Mouse (Mus musculus): ENCODE results near the gene Setd4. TPM values are rescaled to one million over a fixed set of nuclear protein-coding genes. Genes with fewer than 3 reads are reported as not detected.

Setd4 gene
- total RNA-seq, 2 experiments from 2014 or later, result 1.2 TPM; not detected in 1

DNA sequence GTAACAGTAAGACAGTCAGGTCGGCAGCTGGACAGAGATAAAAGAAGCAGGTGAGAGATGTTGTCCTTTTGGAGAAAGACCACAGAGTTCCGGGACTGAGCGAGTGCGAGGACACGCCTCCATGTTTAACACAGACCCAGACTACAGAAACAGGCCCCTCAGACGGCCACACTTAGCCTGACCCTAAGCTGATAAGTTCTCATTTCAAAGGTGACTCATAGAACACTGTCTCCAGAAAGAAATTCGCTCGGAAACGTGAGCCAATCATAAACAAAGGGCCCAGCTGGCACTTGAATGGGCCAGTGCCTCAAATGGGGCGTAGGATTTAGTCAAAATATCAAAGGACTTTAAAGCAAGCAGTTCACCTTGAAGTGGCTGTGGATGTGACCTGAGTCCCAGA lies 54.6 kb downstream of the Setd4 start:
- no peak for ATAC-seq (replicated peaks; ENCODE audit: low FRiP score, poor library complexity, severe bottlenecking)

GRCm38 (mm10) chr16:93548045-93548444 lies 55.8 kb downstream of the Setd4 start:
- no peak for ATAC-seq (replicated peaks; ENCODE audit: low FRiP score, poor library complexity, severe bottlenecking)

GRCm38 (mm10) chr16:93547122-93547521 lies 56.7 kb downstream of the Setd4 start:
- no peak for ATAC-seq (replicated peaks; ENCODE audit: low FRiP score, poor library complexity, severe bottlenecking)

- no peak for ATAC-seq (replicated peaks; ENCODE audit: low FRiP score, poor library complexity, severe bottlenecking)
These were observed 57.4 kb downstream of the Setd4 start for GRCm38 (mm10) chr16:93546354-93546965.

DNA sequence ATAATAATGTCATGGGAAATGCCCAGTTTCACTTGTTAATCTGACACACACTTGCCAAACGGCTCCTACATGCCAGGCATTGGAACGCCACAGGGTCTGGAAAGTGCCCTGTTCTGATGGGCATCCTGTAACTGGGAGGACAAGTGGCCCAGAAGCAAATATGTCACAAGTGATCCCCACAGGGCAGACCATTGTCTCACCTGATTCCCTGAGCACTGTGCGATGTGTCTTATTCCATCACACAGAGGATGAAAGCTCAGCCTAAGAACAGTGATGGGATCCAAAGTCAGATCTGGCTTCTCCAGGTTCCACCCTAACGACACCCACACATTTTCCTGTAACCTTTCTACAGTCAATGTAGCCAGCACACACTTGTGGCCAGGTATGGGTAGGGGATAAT lies 58.9 kb downstream of the Setd4 start:
- ATAC-seq (replicated peaks; ENCODE audit: low FRiP score, poor library complexity, severe bottlenecking), result no peak

GRCm38 (mm10) chr16:93543704-93544103 lies 60.2 kb downstream of the Setd4 start:
- peak; percentile 77 for ATAC-seq (replicated peaks; ENCODE audit: low FRiP score, poor library complexity, severe bottlenecking)

DNA sequence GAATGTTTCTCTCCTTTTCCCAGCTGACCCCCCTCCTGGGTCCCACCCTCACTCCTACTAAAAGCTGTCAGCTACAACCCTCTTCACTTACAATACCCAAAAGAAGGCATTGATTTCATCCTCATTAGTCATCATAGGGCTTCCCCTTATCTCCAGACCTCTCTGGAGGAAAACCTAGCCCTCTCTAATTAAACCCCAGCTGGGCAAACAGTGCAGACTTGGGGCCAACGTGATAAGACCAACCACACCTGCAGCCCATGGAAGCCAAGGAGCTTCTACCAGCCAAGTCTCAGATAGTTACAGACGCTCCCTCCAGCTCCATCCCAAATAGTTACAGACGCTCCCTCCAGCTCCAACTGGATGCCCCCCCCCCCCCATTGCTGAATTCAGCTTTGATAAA lies 64.0 kb downstream of the Setd4 start:
- ATAC-seq (replicated peaks; ENCODE audit: low FRiP score, poor library complexity, severe bottlenecking), result no peak

- no peak for ATAC-seq (replicated peaks; ENCODE audit: low FRiP score, poor library complexity, severe bottlenecking)
These were observed 68.6 kb downstream of the Setd4 start for GRCm38 (mm10) chr16:93535151-93535853.

Other genes with a start within 250 kb of the Setd4 start
- gene Cbr1, start 1.8 kb upstream of the Setd4 start, total RNA-seq (2015; ENCODE audit: low replicate concordance), result 8.3 and 18.6 TPM in 2 replicates
- 5.2 and 8.2 TPM in 2 replicates for gene Cbr1, start 1.8 kb upstream of the Setd4 start, total RNA-seq (2017; ENCODE audit: low replicate concordance)
- gene Gm5678, start 24.0 kb upstream of the Setd4 start, total RNA-seq (2015; ENCODE audit: low replicate concordance), result not detected in 2 replicates
- not detected in 2 replicates for gene Gm5678, start 24.0 kb upstream of the Setd4 start, total RNA-seq (2017; ENCODE audit: low replicate concordance)
- gene Cbr3, start 79.2 kb upstream of the Setd4 start, total RNA-seq (2015; ENCODE audit: low replicate concordance), result not detected in 2 replicates
- gene Cbr3, start 79.2 kb upstream of the Setd4 start, total RNA-seq (2017; ENCODE audit: low replicate concordance), result not detected in 2 replicates
- gene Dop1b, start 107.8 kb upstream of the Setd4 start, total RNA-seq (2015; ENCODE audit: low replicate concordance), result 78.4 and 136 TPM in 2 replicates
- gene Dop1b, start 107.8 kb upstream of the Setd4 start, total RNA-seq (2017; ENCODE audit: low replicate concordance), result 84.1 and 125 TPM in 2 replicates
- 25.7 and 32.3 TPM in 2 replicates for gene Morc3, start 228.1 kb upstream of the Setd4 start, total RNA-seq (2015; ENCODE audit: low replicate concordance)
- gene Morc3, start 228.1 kb upstream of the Setd4 start, total RNA-seq (2017; ENCODE audit: low replicate concordance), result 55.5 and 63.2 TPM in 2 replicates

Measured in erythroblast, adult 5-6 weeks (primary cell).